Mouse (Mus musculus): ENCODE data around the gene Fcer1g.

DNA sequence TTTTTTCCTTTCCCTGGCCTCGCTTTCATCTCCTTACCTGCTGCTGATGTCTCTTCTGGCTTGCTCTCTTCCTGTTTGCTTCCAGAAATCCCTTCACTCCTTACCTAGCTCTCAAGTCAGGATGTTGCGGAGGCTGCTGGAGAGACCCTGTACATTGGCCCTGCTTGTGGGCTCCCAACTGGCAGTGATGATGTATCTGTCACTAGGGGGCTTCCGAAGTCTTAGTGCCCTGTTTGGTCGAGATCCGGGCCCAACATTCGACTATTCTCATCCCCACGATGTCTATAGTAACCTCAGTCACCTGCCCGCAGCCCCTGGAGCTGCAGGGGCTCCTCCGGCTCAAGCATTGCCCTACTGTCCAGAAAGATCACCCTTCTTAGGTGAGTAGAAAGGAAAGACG lies 37.5 kb upstream of the Fcer1g start:
- TF ChIP-seq CTCF (conservative IDR thresholded peaks at IDR 0.05; ENCODE audit: insufficient read depth, insufficient read length, low read depth, low read length): no peak
- no peak for TF ChIP-seq POLR2A (IDR thresholded peaks at IDR 0.05; ENCODE audit: low read depth, low read length)

Measured in kidney, adult 2 months (tissue).